12 mouse cellular contexts compared by ENCODE assay signal in genomic region chr5:32403082-32403953, GRCm38 (mm10). TPM values are rescaled to one million over a fixed set of nuclear protein-coding genes. Genes with fewer than 3 reads are reported as not detected.
DNase-seq lines count a peak whose midpoint lies in the region; ATAC-seq lines count a peak whose summit lies in the region.
"Had no signal": no experiment of that assay in that cellular context is flagged by ENCODE, and none has a peak within 500 bp of the region (broad histone marks: within the 10 kb centered on the region; RNA-seq: fewer than 3 reads in every experiment).

No protein-coding gene starts in this region.

- H3K9ac ChIP-seq in kidney, embryonic 15.5 days, result no peak overlapping the region
- no peak overlapping the region for H3K9ac ChIP-seq in stomach, embryonic 15.5 days

- H3K36me3 ChIP-seq in kidney, embryonic 15.5 days, result no peaks in the 10 kb centered on the region
- H3K36me3 ChIP-seq in stomach, embryonic 15.5 days, result no peaks in the 10 kb centered on the region

- H3K4me1 ChIP-seq in kidney, embryonic 15.5 days, result peaks cover 22% of the 10 kb centered on the region
- peaks cover 36% of the 10 kb centered on the region for H3K4me1 ChIP-seq in stomach, embryonic 15.5 days

- peak; percentile 86 for ATAC-seq in kidney, embryonic 15.5 days (replicated peaks; ENCODE audit: low FRiP score)
- ATAC-seq in stomach, embryonic 15.5 days (ENCODE audit: insufficient read depth, low FRiP score, low read depth), result peak; percentile 68

- H3K4me3 ChIP-seq in kidney, embryonic 15.5 days (replicated peaks), result no peak overlapping the region
- H3K4me3 ChIP-seq in stomach, embryonic 15.5 days (replicated peaks), result no peak overlapping the region
- H3K4me3 ChIP-seq: erythroblast, embryonic 14.5 days had no signal

- no peaks in the 10 kb centered on the region for H3K9me3 ChIP-seq in kidney, embryonic 15.5 days (replicated peaks)
- H3K9me3 ChIP-seq in stomach, embryonic 15.5 days, result no peaks in the 10 kb centered on the region

- H3K4me2 ChIP-seq in kidney, embryonic 15.5 days, result no peak overlapping the region
- peak overlapping the region; percentile 10; the same call in 1 of the 2 replicates for H3K4me2 ChIP-seq in stomach, embryonic 15.5 days

- H3K27ac ChIP-seq in kidney, embryonic 15.5 days, result 0 out of 2 replicates have a peak overlapping the region, but pooled peaks have one; percentile 27
- peak overlapping the region; percentile 48; the same call in 1 of the 2 replicates for H3K27ac ChIP-seq in stomach, embryonic 15.5 days

- WGBS in kidney, embryonic 15.5 days, result 42% methylated on average over 9 of the region's 9 CpGs
- 51% methylated on average over 9 of the region's 9 CpGs for WGBS in stomach, embryonic 15.5 days

- DNase-seq in embryo, embryonic 10.5 days (ENCODE audit: low spot score), result peak; percentile 40
- no peak for DNase-seq in embryo, embryonic 9.5 days (ENCODE audit: extremely low spot score)
- DNase-seq in kidney, adult 8-10 months, result no peak
- peak; percentile 48 for DNase-seq in right cerebral cortex, adult 18-20 months
- no peak for DNase-seq in right cerebral cortex, postnatal 25 days
- DNase-seq in gastrocnemius, adult 8-10 months (ENCODE audit: low spot score in 2 of 2), result no peak
- DNase-seq: cerebellum, adult 9-11 months; heart, postnatal 14 days; kidney, postnatal 4 days had no signal

- no peaks in the 10 kb centered on the region for H3K27me3 ChIP-seq in kidney, embryonic 15.5 days
- no peaks in the 10 kb centered on the region for H3K27me3 ChIP-seq in stomach, embryonic 15.5 days (replicated peaks)

RNA-seq across cellular contexts. Expression of gene Ppp1cb, which starts 55.3 kb away (rescaled TPM):
- 213 and 221 TPM in 2 replicates for polyA plus RNA-seq in kidney, embryonic 15.5 days (2015; fragmentation: Nextera tagmentation; extraction: Ambion mirVana)
- polyA plus RNA-seq in stomach, embryonic 15.5 days (2015; fragmentation: Nextera tagmentation; extraction: Ambion mirVana), result 234 and 253 TPM in 2 replicates
- 100 to 1,000 TPM; 442 to 503 (median 471) TPM for total RNA-seq in gastrocnemius, adult 8-10 months (2022)

Comparison
In these comparisons a context has a peak if more than half of its experiments do, and no peak if none do; other contexts are left out.
1. DNase-seq: peak in embryo, embryonic 10.5 days (single experiment) and right cerebral cortex, adult 18-20 months (single experiment); none in embryo, embryonic 9.5 days (single experiment), kidney, adult 8-10 months (0 of 2), right cerebral cortex, postnatal 25 days (single experiment) and gastrocnemius, adult 8-10 months (0 of 2).